Mouse (Mus musculus): ENCODE data around the gene Rbm28. TPM values are rescaled to one million over a fixed set of nuclear protein-coding genes. Genes with fewer than 3 reads are reported as not detected.

Rbm28 gene
- total RNA-seq (2012; rRNA removed) (37.6 and 46.7 TPM in 2 replicates), total RNA-seq (2014; rRNA removed) (56.2 and 63.9 TPM in 2 replicates), polyA plus RNA-seq (2012; ENCODE audit: insufficient read length, low read depth) (103 and 109 TPM in 2 replicates)

DNA sequence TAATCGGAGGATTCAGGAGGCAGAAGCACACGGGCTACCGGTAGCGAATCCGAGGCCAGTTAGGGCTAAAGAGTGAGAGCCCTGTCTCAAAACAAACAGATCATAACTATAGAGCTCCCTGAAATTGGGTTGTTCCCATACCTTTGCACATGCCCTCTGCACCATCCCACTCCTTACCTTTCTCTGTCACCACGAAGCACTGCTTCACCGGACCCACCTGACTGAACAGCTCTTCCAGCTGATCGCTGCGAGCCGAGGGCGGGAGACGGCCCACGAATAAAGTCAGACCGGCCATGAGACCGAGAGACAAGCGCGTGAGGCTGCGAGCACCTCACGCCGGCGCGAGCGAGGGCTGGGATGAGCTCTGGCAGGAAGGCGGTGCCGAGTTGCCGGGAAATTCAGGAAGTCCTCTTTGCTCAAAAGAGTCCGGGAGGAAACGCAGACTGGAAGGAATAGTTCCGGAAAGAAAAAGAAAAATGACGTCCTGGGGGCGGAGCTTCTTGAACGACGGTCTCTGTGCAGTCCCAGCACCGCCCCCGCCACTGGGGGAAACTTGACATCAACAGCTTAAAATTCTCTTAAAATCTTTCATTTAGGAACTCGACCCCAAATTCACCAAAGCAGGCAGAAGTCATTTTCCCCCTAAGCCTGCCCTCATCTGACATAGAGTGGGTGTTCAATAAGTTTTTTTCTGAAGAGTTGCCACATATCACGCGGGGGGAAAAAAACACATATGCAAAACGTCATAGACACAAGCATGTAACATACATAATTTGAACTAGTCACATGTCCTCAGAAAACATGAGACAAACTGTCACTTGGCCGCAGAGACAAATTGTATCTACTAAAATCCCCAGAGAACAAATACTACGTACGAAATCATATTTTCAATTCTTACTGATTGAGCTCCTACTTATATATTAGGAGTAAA, at the start of gene Rbm28:
TSS of gene Rbm28 (minus strand) at position 693 of the 931 bp plus-strand sequence.
- peak within 1 kb of the TSS; percentile 81 to 97 (median 94) for H3K4me3 ChIP-seq (replicated peaks in 1 of 3; ENCODE audit: low read depth in 2 of 3, low read length in 2 of 3, poor library complexity in 1 of 3)
- H3K27ac ChIP-seq (ENCODE audit: insufficient read depth, low read depth) = no peak within 1 kb of the TSS
- peaks cover 5 to 21% of the 10 kb centered on the region in 2 experiments; a peak in 2 of 4 replicates for H3K4me1 ChIP-seq (ENCODE audit: control insufficient read depth in 1 of 2, insufficient read depth in 2 of 2)
- peaks cover 37% of the 10 kb centered on the region for H3K79me2 ChIP-seq (replicated peaks; ENCODE audit: control insufficient read depth, extremely low read depth, insufficient read depth, poor library complexity, severe bottlenecking)
- peaks cover 8 to 21% of the 10 kb centered on the region in 2 experiments for H3K36me3 ChIP-seq (replicated peaks in 1 of 2; ENCODE audit: control insufficient read depth in 1 of 2, insufficient read depth in 1 of 2, low read length in 1 of 2)
- peak within 1 kb of the TSS; percentile 68 for H3K4me2 ChIP-seq (ENCODE audit: insufficient read depth, low read depth, poor library complexity, severe bottlenecking)
- DNase-seq (ENCODE audit: extremely low read depth) = peak; percentile 98
- H3K27me3 ChIP-seq (replicated peaks) = peaks cover 38% of the 10 kb centered on the region
- dilution Hi-C loops (cut with MboI; ENCODE audit: extremely low pct_ligation_motif_present, extremely low pct_unique_long_range_greater_than_20kb, low sequenced_read_pairs) = no loop called here
- no peaks in the 10 kb centered on the region for H3K9me3 ChIP-seq (replicated peaks; ENCODE audit: low read length)
- in situ Hi-C loops (cut with MboI; ENCODE audit: low pct_ligation_motif_present, low pct_unique_long_range_greater_than_20kb, low sequenced_read_pairs) = loop anchor here (5.0 kb wide), 3 partner anchors 38 to 113 kb away; partner anchors contain the start of gene Fam71f2
- peak within 1 kb of the TSS; percentile 74 for H3K9ac ChIP-seq (ENCODE audit: insufficient read depth, low read depth)
- TF ChIP-seq MXI1 (IDR thresholded peaks at IDR 0.05; ENCODE audit: low read depth, low read length) = peak; percentile 93
- TF ChIP-seq USF1 (IDR thresholded peaks at IDR 0.05; ENCODE audit: low read depth, low read length) = 0 out of 2 replicates have a peak, but pooled peaks have one; percentile 2
- TF ChIP-seq BHLHE40 (IDR thresholded peaks at IDR 0.05; ENCODE audit: low read depth, low read length) = 0 out of 2 replicates have a peak, but pooled peaks have one; percentile 1
- 0 out of 2 replicates have a peak, but pooled peaks have one; percentile 47 for TF ChIP-seq ZMIZ1 (IDR thresholded peaks at IDR 0.05; ENCODE audit: low read depth, low read length)
- peak; percentile 60; the same call in 1 of the 2 replicates for TF ChIP-seq MEF2A (IDR thresholded peaks at IDR 0.05; ENCODE audit: borderline replicate concordance, low read depth, low read length)
- no peak for TF ChIP-seq UBTF (IDR thresholded peaks at IDR 0.05; ENCODE audit: low read depth, low read length)
- peak; percentile 94 for TF ChIP-seq HCFC1 (IDR thresholded peaks at IDR 0.05; ENCODE audit: low read depth, low read length)
- no peak for TF ChIP-seq CHD1 (IDR thresholded peaks at IDR 0.05; ENCODE audit: low read depth, low read length)
- peak; percentile 81; the same call in 1 of the 2 replicates for TF ChIP-seq POLR2AphosphoS2 (IDR thresholded peaks at IDR 0.05; ENCODE audit: low read depth, low read length)
- TF ChIP-seq TCF12 (IDR thresholded peaks at IDR 0.05; ENCODE audit: low read depth, low read length) = peak; percentile 79
- TF ChIP-seq RAD21 (IDR thresholded peaks at IDR 0.05; ENCODE audit: low read depth, low read length) = no peak
- no peak for TF ChIP-seq MAFK (IDR thresholded peaks at IDR 0.05; ENCODE audit: insufficient replicate concordance, low read length)
- TF ChIP-seq MAX (IDR thresholded peaks at IDR 0.05; ENCODE audit: low read length) = peak; percentile 58; the same call in 1 of the 2 replicates
- TF ChIP-seq ELF1 (IDR thresholded peaks at IDR 0.05; ENCODE audit: low read depth, low read length) = peak; percentile 90
- TF ChIP-seq USF2 (conservative IDR thresholded peaks at IDR 0.05; ENCODE audit: low read depth, low read length) = no peak
- peak; percentile 63; the same call in 1 of the 2 replicates for TF ChIP-seq KAT2A (IDR thresholded peaks at IDR 0.05; ENCODE audit: insufficient replicate concordance, low read length)
- TF ChIP-seq GABPA (IDR thresholded peaks at IDR 0.05; ENCODE audit: insufficient replicate concordance, low read depth, low read length) = no peak; the same call in 1 of the 2 replicates
- TF ChIP-seq CHD2 (IDR thresholded peaks at IDR 0.05; ENCODE audit: low read length) = no peak
- TF ChIP-seq SMC3 (IDR thresholded peaks at IDR 0.05; ENCODE audit: low read depth, low read length) = no peak
- no peak for TF ChIP-seq PAX5 (IDR thresholded peaks at IDR 0.05; ENCODE audit: low read length)
- TF ChIP-seq JUN (IDR thresholded peaks at IDR 0.05; ENCODE audit: insufficient read depth, low read depth, low read length) = no peak
- TF ChIP-seq JUND (conservative IDR thresholded peaks at IDR 0.05; ENCODE audit: low read depth, low read length) = peak; percentile 47
- peak; percentile 95 for TF ChIP-seq POLR2A (IDR thresholded peaks at IDR 0.05; ENCODE audit: low read depth, low read length)
- TF ChIP-seq NRF1 (IDR thresholded peaks at IDR 0.05; ENCODE audit: low read depth, low read length) = peak; percentile 59
- TF ChIP-seq EP300 (IDR thresholded peaks at IDR 0.05; ENCODE audit: low read length) = no peak
- no peak for TF ChIP-seq RCOR1 (conservative IDR thresholded peaks at IDR 0.05; ENCODE audit: low read depth, low read length)
- peak; percentile 76; the same call in 1 of the 2 replicates for TF ChIP-seq IRF4 (IDR thresholded peaks at IDR 0.05; ENCODE audit: low read depth, low read length)
- TF ChIP-seq NELFE (IDR thresholded peaks at IDR 0.05; ENCODE audit: low read depth, low read length) = peak; percentile 87
- TF ChIP-seq ZKSCAN1 (IDR thresholded peaks at IDR 0.05; ENCODE audit: borderline replicate concordance, low read depth, low read length) = no peak
- TF ChIP-seq CTCF (conservative IDR thresholded peaks at IDR 0.05 in 1 of 2, IDR thresholded peaks at IDR 0.05 in 1 of 2; ENCODE audit: low read depth in 2 of 2, low read length in 2 of 2) = no peak
- TF ChIP-seq SIN3A (IDR thresholded peaks at IDR 0.05; ENCODE audit: low read length) = peak; percentile 88
- peak; percentile 62 for TF ChIP-seq ZNF384 (IDR thresholded peaks at IDR 0.05; ENCODE audit: low read depth, low read length)
- peak; percentile 87; the same call in 1 of the 2 replicates for TF ChIP-seq MAZ (IDR thresholded peaks at IDR 0.05; ENCODE audit: low read depth, low read length)
- TF ChIP-seq ZC3H11A (IDR thresholded peaks at IDR 0.05; ENCODE audit: low read depth, low read length) = no peak
- TF ChIP-seq ETS1 (conservative IDR thresholded peaks at IDR 0.05; ENCODE audit: low read depth, low read length) = 0 out of 2 replicates have a peak, but pooled peaks have one; percentile 11
- TF ChIP-seq TBP (conservative IDR thresholded peaks at IDR 0.05; ENCODE audit: low read depth, low read length) = peak; percentile 96
- peak; percentile 63 for TF ChIP-seq MYC (IDR thresholded peaks at IDR 0.05; ENCODE audit: low read depth, low read length)
